In the genomic region with DNA sequence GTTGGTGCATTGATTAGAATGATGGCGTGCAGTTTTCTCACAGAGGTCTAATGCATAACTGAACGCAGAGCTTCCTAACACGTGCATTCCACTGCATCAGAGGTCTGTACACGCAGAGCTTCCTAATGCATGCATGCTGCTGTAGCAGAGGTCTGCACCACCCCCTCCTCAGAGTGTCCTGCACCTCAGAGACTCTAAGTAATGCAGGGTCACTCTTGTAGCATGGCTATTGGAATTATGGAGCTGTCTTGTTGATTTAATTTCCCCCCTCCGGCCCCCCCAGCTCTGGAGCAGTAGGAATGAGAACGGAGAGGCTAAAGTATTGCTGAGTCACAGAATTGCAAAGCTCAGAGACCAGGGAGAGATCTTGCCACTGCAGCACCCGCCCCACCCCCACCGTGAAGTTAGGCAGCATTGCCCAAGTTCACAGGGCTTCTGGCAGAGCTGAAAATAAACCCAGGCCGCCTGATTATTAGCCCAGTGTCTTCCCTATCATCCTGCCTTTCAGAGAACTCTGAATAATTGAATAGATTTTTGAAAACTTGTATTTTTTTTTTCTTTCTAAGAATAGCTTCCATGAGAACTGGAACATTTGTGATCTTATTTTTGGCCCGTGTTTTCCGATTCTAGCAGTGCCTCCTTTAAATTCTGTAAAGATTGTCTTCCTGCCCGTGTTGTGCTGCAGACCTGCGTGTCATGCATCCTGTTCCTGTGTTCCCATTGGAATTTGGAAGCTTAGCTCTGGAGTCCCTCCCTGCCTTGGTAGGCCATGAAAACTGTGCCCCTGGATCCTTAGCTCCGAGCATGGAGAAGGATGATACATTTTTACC, we compare ENCODE assay signal across 8 mouse cellular contexts. TPM values are rescaled to one million over a fixed set of nuclear protein-coding genes. Genes with fewer than 3 reads are reported as not detected.
DNase-seq lines count a peak whose midpoint lies in the region; ATAC-seq and TF ChIP-seq lines count a peak whose summit lies in the region.

No protein-coding gene starts in this region.

- no peak overlapping the region; the same call in 1 of the 2 replicates for H3K27ac ChIP-seq in thymus, adult 2 months (ENCODE audit: control insufficient read depth, insufficient read depth, low read length)
- H3K27ac ChIP-seq in gastrocnemius, adult 2 months, result peak overlapping the region; percentile 81
- peak overlapping the region; percentile 58 for H3K27ac ChIP-seq in hindbrain, embryonic 15.5 days (replicated peaks)
- H3K27ac ChIP-seq in limb, embryonic 14.5 days (replicated peaks; ENCODE audit: low read depth, low read length), result peak overlapping the region; percentile 56; the same call in 1 of the 2 replicates
- peak overlapping the region; percentile 72 for H3K27ac ChIP-seq in midbrain, embryonic 14.5 days (replicated peaks; ENCODE audit: low read depth, low read length)

- TF ChIP-seq CTCF in thymus, adult 2 months (IDR thresholded peaks at IDR 0.05; ENCODE audit: borderline replicate concordance, control insufficient read depth, extremely low read depth, insufficient read depth, low read length, poor library complexity), result no peak
- TF ChIP-seq CTCF in gastrocnemius, adult 2 months (IDR thresholded peaks at IDR 0.05), result no peak

- no peak overlapping the region for H3K4me3 ChIP-seq in thymus, adult 2 months (ENCODE audit: control insufficient read depth, insufficient read depth, low read length)
- H3K4me3 ChIP-seq in gastrocnemius, adult 2 months, result peak overlapping the region; percentile 55
- H3K4me3 ChIP-seq in hindbrain, embryonic 15.5 days, result no peak overlapping the region
- H3K4me3 ChIP-seq in limb, embryonic 14.5 days (replicated peaks; ENCODE audit: low read length), result no peak overlapping the region
- H3K4me3 ChIP-seq in midbrain, embryonic 14.5 days (replicated peaks; ENCODE audit: low read depth, low read length), result 0 out of 2 replicates have a peak overlapping the region, but pooled peaks have one; percentile 1

- TF ChIP-seq POLR2A in thymus, adult 2 months (IDR thresholded peaks at IDR 0.05; ENCODE audit: control insufficient read depth, extremely low read depth, insufficient read depth, low read length, poor library complexity), result no peak
- no peak for TF ChIP-seq POLR2A in limb, embryonic 14.5 days (IDR thresholded peaks at IDR 0.05; ENCODE audit: borderline replicate concordance, extremely low read depth, insufficient read depth, insufficient read length)

- WGBS in thymus, adult 2 months, result 33% methylated on average over 14 of the region's 14 CpGs
- whole genome bisulfite sequencing in hindbrain, embryonic 15.5 days, result 14% methylated on average over 14 of the region's 14 CpGs
- 17% methylated on average over 14 of the region's 14 CpGs for WGBS in limb, embryonic 14.5 days
- WGBS in midbrain, embryonic 14.5 days, result 13% methylated on average over 14 of the region's 14 CpGs

- no peaks in the 10 kb centered on the region for H3K36me3 ChIP-seq in thymus, adult 2 months (ENCODE audit: control insufficient read depth, insufficient read depth, low read length)
- no peaks in the 10 kb centered on the region for H3K36me3 ChIP-seq in hindbrain, embryonic 15.5 days
- H3K36me3 ChIP-seq in limb, embryonic 14.5 days (ENCODE audit: control insufficient read depth, insufficient read depth, low read length), result no peaks in the 10 kb centered on the region
- H3K36me3 ChIP-seq in midbrain, embryonic 14.5 days (ENCODE audit: control insufficient read depth, insufficient read depth, low read length), result no peaks in the 10 kb centered on the region

- H3K27me3 ChIP-seq in thymus, adult 2 months (ENCODE audit: control insufficient read depth, insufficient read depth, low read length), result no peaks in the 10 kb centered on the region
- H3K27me3 ChIP-seq in hindbrain, embryonic 15.5 days, result no peaks in the 10 kb centered on the region
- no peaks in the 10 kb centered on the region for H3K27me3 ChIP-seq in limb, embryonic 14.5 days (ENCODE audit: control insufficient read depth, insufficient read depth, low read length)
- H3K27me3 ChIP-seq in midbrain, embryonic 14.5 days (ENCODE audit: control insufficient read depth, insufficient read depth, low read length), result no peaks in the 10 kb centered on the region

- H3K4me1 ChIP-seq in thymus, adult 2 months (replicated peaks; ENCODE audit: control insufficient read depth, insufficient read depth, low read length), result peaks cover 10% of the 10 kb centered on the region
- H3K4me1 ChIP-seq in hindbrain, embryonic 15.5 days (replicated peaks), result peaks cover 42% of the 10 kb centered on the region
- H3K4me1 ChIP-seq in limb, embryonic 14.5 days (ENCODE audit: control insufficient read depth, insufficient read depth, low read length), result peaks cover 36% of the 10 kb centered on the region
- peaks cover 32% of the 10 kb centered on the region for H3K4me1 ChIP-seq in midbrain, embryonic 14.5 days (ENCODE audit: control insufficient read depth, insufficient read depth, low read length)

- peak; percentile 82 for ATAC-seq in hindbrain, embryonic 15.5 days (ENCODE audit: low FRiP score, low read depth)
- peak; percentile 55; the same call in 1 of the 2 replicates for ATAC-seq in limb, embryonic 14.5 days (ENCODE audit: low FRiP score, low read depth)
- ATAC-seq in midbrain, embryonic 14.5 days (ENCODE audit: low FRiP score, low TSS enrichment), result peak; percentile 71

- peak overlapping the region; percentile 40 for H3K4me2 ChIP-seq in hindbrain, embryonic 15.5 days
- H3K4me2 ChIP-seq in limb, embryonic 14.5 days (replicated peaks; ENCODE audit: low read depth, low read length, severe bottlenecking), result peak overlapping the region; percentile 22
- peak overlapping the region; percentile 37 for H3K4me2 ChIP-seq in midbrain, embryonic 14.5 days (ENCODE audit: low read length)

- H3K9me3 ChIP-seq in hindbrain, embryonic 15.5 days, result no peaks in the 10 kb centered on the region
- no peaks in the 10 kb centered on the region for H3K9me3 ChIP-seq in limb, embryonic 14.5 days (ENCODE audit: control insufficient read depth, low read length)
- H3K9me3 ChIP-seq in midbrain, embryonic 14.5 days (ENCODE audit: control insufficient read depth, low read length), result no peaks in the 10 kb centered on the region

- peak; percentile 36 for DNase-seq in thymus, postnatal 0 days (ENCODE audit: low spot score)
- DNase-seq in thymus, adult 2 months, result no peak
- peak; percentile 32 to 36 for DNase-seq in cerebellum, postnatal 36 days
- peak; percentile 85 for DNase-seq in gastrocnemius, adult 2 months
- no peak for DNase-seq in limb, embryonic 14.5 days (ENCODE audit: low spot score)
- peak; percentile 60 for DNase-seq in midbrain, embryonic 14.5 days
- no peak for DNase-seq in ovary, postnatal 14 days (ENCODE audit: low spot score)

- 0 out of 2 replicates have a peak overlapping the region, but pooled peaks have one; percentile 15 for H3K9ac ChIP-seq in hindbrain, embryonic 15.5 days
- peak overlapping the region; percentile 36; the same call in 1 of the 2 replicates for H3K9ac ChIP-seq in limb, embryonic 14.5 days (ENCODE audit: low read depth, low read length, severe bottlenecking)
- H3K9ac ChIP-seq in midbrain, embryonic 14.5 days (replicated peaks; ENCODE audit: low read length), result peak overlapping the region; percentile 36

- intact Hi-C loops in gastrocnemius, adult 2 months (cut with DNase I), result loop anchor here (2.0 kb wide), 1 partner anchor 16 kb away; no protein-coding TSS in a partner anchor

RNA-seq across cellular contexts. Expression of a gene that starts 12.6 kb away (rescaled TPM):
- polyA plus RNA-seq in thymus, postnatal 0 days (2015; fragmentation: Nextera tagmentation; extraction: Ambion mirVana), result 2.7 and 2.9 TPM in 2 replicates
- polyA plus RNA-seq in thymus, adult 2 months (2012; rRNA removed), result 16.0 and 16.5 TPM in 2 replicates
- total RNA-seq in gastrocnemius, adult 2 months (2021), result 10 to 100 TPM; 28.4 to 56.4 TPM
- 18.8 and 20.8 TPM in 2 replicates for polyA plus RNA-seq in hindbrain, embryonic 15.5 days (2015; fragmentation: Nextera tagmentation; extraction: Ambion mirVana)
- polyA plus RNA-seq in limb, embryonic 14.5 days (2012; rRNA removed), result 30.4 and 35.6 TPM in 2 replicates
- polyA plus RNA-seq in limb, embryonic 14.5 days (2014; fragmentation: Nextera tagmentation; extraction: Ambion mirVana), result 17.9 and 19.1 TPM in 2 replicates
- 23.4 and 28.6 TPM in 2 replicates for polyA plus RNA-seq in midbrain, embryonic 14.5 days (2014; fragmentation: Nextera tagmentation; extraction: Ambion mirVana)

RNA-seq across cellular contexts. Expression of a gene that starts 39.7 kb away (rescaled TPM):
- polyA plus RNA-seq in thymus, postnatal 0 days (2015; fragmentation: Nextera tagmentation; extraction: Ambion mirVana), result 311 and 322 TPM in 2 replicates
- 57.5 and 71.3 TPM in 2 replicates for polyA plus RNA-seq in thymus, adult 2 months (2012; rRNA removed)
- 10 to 100 TPM; 51.8 to 55.7 TPM for total RNA-seq in gastrocnemius, adult 2 months (2021)
- polyA plus RNA-seq in hindbrain, embryonic 15.5 days (2015; fragmentation: Nextera tagmentation; extraction: Ambion mirVana), result 237 and 247 TPM in 2 replicates
- polyA plus RNA-seq in limb, embryonic 14.5 days (2012; rRNA removed), result 148 and 177 TPM in 2 replicates
- polyA plus RNA-seq in limb, embryonic 14.5 days (2014; fragmentation: Nextera tagmentation; extraction: Ambion mirVana), result 301 and 312 TPM in 2 replicates
- 249 and 256 TPM in 2 replicates for polyA plus RNA-seq in midbrain, embryonic 14.5 days (2014; fragmentation: Nextera tagmentation; extraction: Ambion mirVana)

Comparison
In these comparisons a context has a peak if more than half of its experiments do, and no peak if none do; other contexts are left out.
1. DNase-seq: peak in thymus, postnatal 0 days (single experiment), cerebellum, postnatal 36 days (2 of 2), gastrocnemius, adult 2 months (single experiment) and midbrain, embryonic 14.5 days (single experiment); none in thymus, adult 2 months (single experiment), limb, embryonic 14.5 days (single experiment) and ovary, postnatal 14 days (single experiment).
2. H3K4me3 ChIP-seq: peak in gastrocnemius, adult 2 months (single experiment) and midbrain, embryonic 14.5 days (single experiment); none in thymus, adult 2 months (single experiment), hindbrain, embryonic 15.5 days (single experiment) and limb, embryonic 14.5 days (single experiment).
3. Peak in every context shown above with its lines, with median percentiles within 50 percentile points of each other: ATAC-seq, H3K4me2 ChIP-seq and H3K9ac ChIP-seq.